Mouse (Mus musculus) spleen, adult 2 months (tissue): Measurements from ENCODE around the gene Rdm1. TPM values are rescaled to one million over a fixed set of nuclear protein-coding genes. Genes with fewer than 3 reads are reported as not detected.

Experiments used
- DNase-seq, 2 experiments: peaks; one replicate each; pipeline versions ENCODE4 v3.0.0 to v3.0.0-alpha.2; 2012 to 2021; ENCODE audit warnings: low spot score in 2 of 2, low read depth in 1 of 2
- H3K27ac ChIP-seq: fragments of 200-500 bp; 2 replicates; pipeline ENCODE4 v1.5.1; 2012; ENCODE audit warnings: low read length, inconsistent platforms; ENCODE audit not compliant: insufficient read depth
- H3K27me3 ChIP-seq: fragments of 200-500 bp; 2 replicates; pipeline ENCODE4 v1.6.1; 2012; ENCODE audit warnings: mild to moderate bottlenecking, moderate library complexity, low read length, inconsistent platforms; ENCODE audit not compliant: control insufficient read depth, insufficient read depth
- H3K36me3 ChIP-seq: fragments of 200-500 bp; 2 replicates; pipeline ENCODE4 v1.6.1; 2012; ENCODE audit warnings: mild to moderate bottlenecking, low read length, inconsistent platforms; ENCODE audit not compliant: control insufficient read depth, insufficient read depth
- H3K4me1 ChIP-seq: fragments of 200-500 bp; 2 replicates; pipeline ENCODE4 v1.6.1; 2011; ENCODE audit warnings: inconsistent platforms; ENCODE audit not compliant: control insufficient read depth, insufficient read depth, insufficient read length
- H3K4me3 ChIP-seq: fragments of 200-500 bp; 2 replicates; pipeline ENCODE4 v1.5.1; 2011; ENCODE audit warnings: mild to moderate bottlenecking, inconsistent platforms; ENCODE audit not compliant: insufficient read depth, insufficient read length; ENCODE audit errors: extremely low read depth
- CTCF ChIP-seq: fragments of 200-500 bp; IDR thresholded peaks from 2 replicates; pipeline ENCODE4 v1.5.1; 2011; ENCODE audit warnings: mild to moderate bottlenecking, inconsistent platforms; ENCODE audit not compliant: insufficient read depth, insufficient read length, insufficient replicate concordance; ENCODE audit errors: extremely low read depth
- POLR2A ChIP-seq: fragments of 200-500 bp; IDR thresholded peaks from 2 replicates; pipeline ENCODE4 v1.6.1; 2011; ENCODE audit warnings: low read depth, low read length, inconsistent platforms
- WGBS: fragments of 180-500 bp; shearing (Covaris S2); methylation state at CpG from one replicate; pipeline ENCODE4 v1.1.7; 2018; 5-methylcytosine and 5-hydroxymethylcytosine counted together
- polyA plus RNA-seq: library from polyadenylated mRNA; depleted of rRNA; stranded (reverse); fragments of >200 nt; gene quantifications from 2 replicates; pipeline ENCODE4 v1.2.3, GENCODE M21; 2012; rRNA removed

Gene Rdm1
- polyA plus RNA-seq, 1 experiment, result 18.8 TPM

DNA sequence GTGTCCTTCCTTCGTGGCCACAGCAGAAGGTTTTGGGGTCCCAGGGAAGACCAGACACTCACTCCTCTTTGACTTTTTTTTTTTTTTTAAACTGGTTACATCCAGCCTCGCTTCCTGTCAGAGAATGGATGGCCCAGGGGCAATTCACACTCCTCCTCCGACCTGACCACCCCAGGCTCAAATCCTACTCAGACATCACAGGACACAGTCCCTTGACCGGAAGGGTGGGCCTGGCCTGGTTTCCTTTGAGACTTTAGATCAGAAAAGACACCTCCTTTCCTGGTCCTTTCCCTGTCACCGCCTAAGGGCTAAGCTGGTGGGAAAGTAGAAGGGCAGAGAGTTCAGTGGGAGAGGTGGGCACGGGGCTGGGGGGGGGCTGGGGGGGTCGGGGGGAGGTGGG lies 52.9 kb downstream of the Rdm1 start:
- Histone ChIP-seq H3K4me1 (peaks cover 9% of the 10 kb centered on the region; the same call in 1 of the 2 replicates), H3K27ac (no peak overlapping the region), H3K36me3 (no peaks in the 10 kb centered on the region), H3K27me3 (no peaks in the 10 kb centered on the region), H3K4me3 (no peak overlapping the region)
- DNase-seq, result no peak
- WGBS, result 69% methylated on average over 5 of the region's 7 CpGs
- TF ChIP-seq POLR2A, result no peak
- TF ChIP-seq CTCF, result no peak

DNA sequence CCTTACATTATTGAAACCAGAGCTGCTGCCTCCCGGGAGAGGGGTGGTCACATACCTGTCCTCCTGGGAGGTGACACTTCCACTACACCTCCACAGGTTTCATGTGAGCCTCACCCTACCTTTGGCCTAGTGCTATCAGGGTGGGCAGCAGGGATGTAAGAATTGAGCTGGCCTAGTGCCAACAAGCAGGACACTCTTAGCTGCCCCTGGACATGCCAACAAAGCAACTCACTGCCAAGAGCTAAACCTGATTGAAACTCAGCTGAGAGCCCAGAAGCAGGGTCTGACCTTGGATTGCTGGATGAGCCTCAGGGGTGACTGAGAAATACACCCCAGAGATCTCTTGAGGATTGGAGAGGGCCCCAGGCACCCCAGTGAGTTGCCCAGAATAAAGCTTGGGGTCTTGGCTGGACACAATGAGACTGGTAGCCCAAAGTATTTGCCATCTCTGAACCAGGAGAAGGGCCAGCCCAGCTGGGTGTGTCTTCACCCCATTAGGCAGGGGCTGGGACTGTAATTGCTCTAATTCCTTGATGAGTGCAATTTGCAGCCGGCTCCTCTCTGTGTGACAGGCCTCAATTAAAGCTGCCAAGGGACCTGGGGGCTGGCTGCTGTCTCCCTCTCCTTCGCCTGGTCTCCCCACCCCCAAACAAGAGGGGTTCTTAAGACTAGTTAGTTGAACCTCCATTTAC lies 53.8 kb downstream of the Rdm1 start:
- H3K36me3 ChIP-seq, result no peaks in the 10 kb centered on the region
- no peaks in the 10 kb centered on the region for H3K27me3 ChIP-seq
- DNase-seq, result no peak
- H3K27ac ChIP-seq, result no peak overlapping the region
- H3K4me1 ChIP-seq, result peaks cover 9% of the 10 kb centered on the region; the same call in 1 of the 2 replicates
- H3K4me3 ChIP-seq, result no peak overlapping the region
- 81% methylated on average over 3 of the region's 3 CpGs for WGBS
- TF ChIP-seq CTCF, result no peak
- no peak for TF ChIP-seq POLR2A

- peaks cover 9% of the 10 kb centered on the region; the same call in 1 of the 2 replicates for H3K4me1 ChIP-seq
- H3K27me3 ChIP-seq, result no peaks in the 10 kb centered on the region
- H3K36me3 ChIP-seq, result no peaks in the 10 kb centered on the region
- WGBS, result 96% methylated on average over 1 of the region's 1 CpGs
- no peak overlapping the region for H3K27ac ChIP-seq
- TF ChIP-seq CTCF (no peak), POLR2A (no peak)
- no peak overlapping the region for H3K4me3 ChIP-seq
- DNase-seq, result no peak
These were observed 55.0 kb downstream of the Rdm1 start for GRCm38 (mm10) chr11:101681968-101682367.

- Histone ChIP-seq H3K27me3 (no peaks in the 10 kb centered on the region), H3K27ac (no peak overlapping the region), H3K4me3 (no peak overlapping the region), H3K36me3 (no peaks in the 10 kb centered on the region), H3K4me1 (peaks cover 9% of the 10 kb centered on the region; the same call in 1 of the 2 replicates)
- TF ChIP-seq POLR2A (no peak), CTCF (no peak)
- 85% methylated on average over 7 of the region's 7 CpGs for WGBS
- no peak for DNase-seq
These were observed 55.5 kb downstream of the Rdm1 start for GRCm38 (mm10) chr11:101682410-101682960.

Other genes with a start within 250 kb of the Rdm1 start
- 17.3 and 18.3 TPM in 2 replicates for gene Aarsd1, start 209.6 kb upstream of the Rdm1 start, polyA plus RNA-seq
- gene Gm27029, start 202.4 kb upstream of the Rdm1 start, polyA plus RNA-seq, result 0.11 and 0.29 TPM in 2 replicates
- gene Rundc1, start 202.1 kb upstream of the Rdm1 start, polyA plus RNA-seq, result 14.2 and 18.3 TPM in 2 replicates
- 1.1 TPM in 2 replicates for gene Ptges3l, start 201.9 kb upstream of the Rdm1 start, polyA plus RNA-seq
- 430 and 509 TPM in 2 replicates for gene Rpl27, start 184.9 kb upstream of the Rdm1 start, polyA plus RNA-seq
- 44.3 and 53.1 TPM in 2 replicates for gene Ifi35, start 178.8 kb upstream of the Rdm1 start, polyA plus RNA-seq
- 2.4 and 3.2 TPM in 2 replicates for gene Rnd2, start 162.2 kb upstream of the Rdm1 start, polyA plus RNA-seq
- 56.9 and 59.6 TPM in 2 replicates for gene Vat1, start 161.0 kb upstream of the Rdm1 start, polyA plus RNA-seq
- 1.2 and 1.5 TPM in 2 replicates for gene Brca1, start 75.2 kb upstream of the Rdm1 start, polyA plus RNA-seq
- 66.6 and 68.8 TPM in 2 replicates for gene Nbr1, start 75.0 kb upstream of the Rdm1 start, polyA plus RNA-seq
- 28.1 and 33.1 TPM in 2 replicates for gene Tmem106a, start 45.0 kb upstream of the Rdm1 start, polyA plus RNA-seq
- not detected in 2 replicates for gene Gm11634, start 27.9 kb upstream of the Rdm1 start, polyA plus RNA-seq
- gene Arl4d, start 38.3 kb downstream of the Rdm1 start, polyA plus RNA-seq, result 9.1 and 11.5 TPM in 2 replicates
- 11.2 and 12.4 TPM in 2 replicates for gene Dhx8, start 105.7 kb downstream of the Rdm1 start, polyA plus RNA-seq
- gene Etv4, start 158.2 kb downstream of the Rdm1 start, polyA plus RNA-seq, result 0.16 and 0.34 TPM in 2 replicates